Mouse (Mus musculus) small intestine, adult 2 months (tissue): ENCODE measurements around the gene Itm2b. TPM values are rescaled to one million over a fixed set of nuclear protein-coding genes. Genes with fewer than 3 reads are reported as not detected.

Source experiments
- H3K27ac ChIP-seq: fragments of 200-500 bp; 2 replicates; pipeline ENCODE4 v1.5.1; 2012; ENCODE audit warnings: low read depth, low read length, control low read depth, inconsistent platforms; ENCODE audit not compliant: insufficient read depth
- H3K27me3 ChIP-seq: fragments of 200-500 bp; 2 replicates; pipeline ENCODE4 v1.6.1; 2012; ENCODE audit warnings: mild to moderate bottlenecking, moderate library complexity, low read length, inconsistent platforms; ENCODE audit not compliant: control insufficient read depth, insufficient read depth
- H3K36me3 ChIP-seq: fragments of 200-500 bp; 2 replicates; pipeline ENCODE4 v1.6.1; 2012; ENCODE audit warnings: mild to moderate bottlenecking, low read length, control low read depth, inconsistent platforms; ENCODE audit not compliant: control insufficient read depth, insufficient read depth
- H3K4me1 ChIP-seq: fragments of 200-500 bp; 2 replicates; pipeline ENCODE4 v1.6.1; 2012; ENCODE audit warnings: low read length, inconsistent platforms, mixed read lengths; ENCODE audit not compliant: control insufficient read depth, insufficient read depth, insufficient read length
- H3K4me3 ChIP-seq: fragments of 200-500 bp; 2 replicates; pipeline ENCODE4 v1.5.1; 2012; ENCODE audit warnings: low read depth, mild to moderate bottlenecking, control low read depth, inconsistent platforms, low read length, moderate library complexity
- CTCF ChIP-seq: fragments of 200-500 bp; IDR thresholded peaks from 2 replicates; pipeline ENCODE4 v1.5.1; 2012; ENCODE audit warnings: low read depth, mild to moderate bottlenecking, control low read depth, inconsistent platforms, low read length, moderate library complexity, mixed read lengths; ENCODE audit not compliant: insufficient replicate concordance, insufficient read length; ENCODE audit errors: extremely low read depth
- POLR2A ChIP-seq: fragments of 200-500 bp; IDR thresholded peaks from 2 replicates; pipeline ENCODE4 v1.6.1; 2012; ENCODE audit warnings: low read depth, mild to moderate bottlenecking, control low read depth, inconsistent platforms, low read length, moderate library complexity
- WGBS: fragments of 180-500 bp; shearing (Covaris S2); methylation state at CpG from one replicate; pipeline ENCODE4 v1.1.7; 2018; 5-methylcytosine and 5-hydroxymethylcytosine counted together
- polyA plus RNA-seq: library from polyadenylated mRNA; depleted of rRNA; stranded (reverse); fragments of >200 nt; gene quantifications from 2 replicates; pipeline ENCODE4 v1.2.3, GENCODE M21; 2012

Itm2b gene
- polyA plus RNA-seq, 1 experiment, result 990 TPM

DNA sequence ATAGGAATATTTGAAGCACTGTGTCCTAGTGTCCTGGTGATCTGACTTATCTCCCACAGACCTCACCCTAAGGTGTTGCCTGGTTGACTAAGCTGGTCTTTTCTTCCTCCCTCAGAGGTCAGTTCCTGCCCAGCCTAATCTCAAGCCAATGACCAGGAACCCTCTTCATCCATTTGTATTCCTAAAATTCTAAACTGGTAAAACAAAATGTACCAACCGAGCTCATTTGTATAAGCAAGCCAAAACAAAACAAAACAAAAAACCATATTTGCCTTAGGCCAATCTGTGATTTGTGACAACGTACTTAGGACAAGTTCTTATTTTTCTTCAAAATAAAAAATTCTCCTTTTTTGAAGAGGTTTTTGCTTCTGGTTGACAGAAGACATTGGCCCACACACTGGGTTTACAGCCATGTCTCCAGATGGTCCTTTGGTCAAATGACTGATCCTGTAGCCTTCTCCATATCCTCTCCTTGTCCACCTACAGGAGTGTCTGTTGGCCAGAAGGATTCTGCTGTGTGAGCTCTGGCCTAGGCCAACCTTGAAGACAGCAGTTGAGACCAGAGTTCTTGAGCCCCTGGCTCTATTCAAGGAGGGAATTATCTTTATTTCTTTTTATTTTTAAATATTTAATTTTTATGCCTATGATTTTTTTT, 758 bp upstream of the Itm2b start:
- no peak for TF ChIP-seq POLR2A
- no peak for TF ChIP-seq CTCF
- H3K4me1 ChIP-seq, result peaks cover 19% of the 10 kb centered on the region
- peaks cover 17% of the 10 kb centered on the region for H3K36me3 ChIP-seq
- H3K4me3 ChIP-seq, result no peak overlapping the region
- no peaks in the 10 kb centered on the region for H3K27me3 ChIP-seq
- H3K27ac ChIP-seq, result peak overlapping the region; percentile 94
- WGBS, result 74% methylated on average over 2 of the region's 2 CpGs

DNA sequence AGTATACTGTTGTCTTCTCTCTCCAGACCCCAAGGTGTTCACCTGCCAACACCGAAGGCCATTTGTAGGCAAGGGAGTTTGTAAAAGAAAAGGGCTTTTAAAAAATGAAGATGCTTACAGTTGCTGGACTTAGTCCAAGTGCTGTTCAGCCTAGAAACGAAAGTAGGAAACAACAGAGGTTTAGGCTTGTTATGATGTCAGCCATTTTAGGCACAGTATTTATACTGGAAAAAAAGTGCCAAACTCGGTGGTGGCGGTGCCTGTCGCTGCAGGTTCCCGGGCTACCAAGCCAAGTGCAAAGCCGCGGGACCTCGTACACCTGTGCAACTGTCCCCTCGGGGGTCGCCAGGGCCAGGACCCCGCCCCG, 560 bp downstream of the Itm2b start:
- no peaks in the 10 kb centered on the region for H3K27me3 ChIP-seq
- H3K4me3 ChIP-seq, result peak overlapping the region; percentile 84
- peaks cover 19% of the 10 kb centered on the region for H3K4me1 ChIP-seq
- peak overlapping the region; percentile 98 for H3K27ac ChIP-seq
- WGBS, result 2% methylated on average over 13 of the region's 13 CpGs
- peaks cover 25% of the 10 kb centered on the region for H3K36me3 ChIP-seq
- TF ChIP-seq POLR2A (no peak), CTCF (no peak)

DNA sequence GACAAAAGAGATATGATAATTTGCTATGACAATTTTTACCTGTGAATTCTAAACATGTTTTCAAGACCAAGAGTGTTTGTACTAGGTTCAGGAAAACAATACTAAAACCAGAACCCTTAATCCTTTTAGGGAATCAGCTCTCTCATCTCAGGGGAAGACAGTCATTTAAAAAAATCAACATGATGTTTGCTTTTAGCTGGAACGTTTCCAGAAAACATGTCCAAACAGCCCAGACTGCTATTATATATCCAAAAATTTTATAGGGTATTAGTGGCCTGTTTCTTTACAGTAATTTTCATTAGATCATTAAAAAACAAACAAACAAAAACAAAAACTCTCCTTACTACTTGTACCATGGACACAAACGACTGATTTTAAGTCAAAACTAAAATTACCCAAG, 1.3 kb downstream of the Itm2b start:
- H3K36me3 ChIP-seq, result peaks cover 31% of the 10 kb centered on the region
- peaks cover 18% of the 10 kb centered on the region for H3K4me1 ChIP-seq
- no peak overlapping the region for H3K4me3 ChIP-seq
- no peak overlapping the region for H3K27ac ChIP-seq
- no peak for TF ChIP-seq CTCF
- no peak for TF ChIP-seq POLR2A
- H3K27me3 ChIP-seq, result no peaks in the 10 kb centered on the region
- 0% methylated on average over 2 of the region's 2 CpGs for WGBS

DNA sequence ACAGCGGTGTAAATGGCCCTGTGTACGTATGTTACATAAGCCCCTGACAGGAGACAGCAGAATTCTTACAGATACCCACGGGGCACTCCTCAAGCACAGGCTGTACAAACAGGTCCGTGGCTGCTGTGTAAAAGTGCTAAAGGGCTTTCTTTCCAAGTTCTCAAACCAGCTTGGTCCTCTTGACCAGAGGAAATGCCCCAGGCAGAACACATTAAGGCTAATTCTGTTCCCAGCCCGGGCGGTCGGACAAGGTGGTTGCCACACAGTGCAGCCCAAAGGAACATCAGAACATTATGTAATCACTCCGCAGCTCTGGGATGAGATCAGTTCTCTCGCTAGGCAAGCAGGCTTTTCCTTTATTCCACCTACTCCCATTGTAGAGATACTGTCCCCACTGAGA, 2.4 kb downstream of the Itm2b start:
- Histone ChIP-seq H3K27me3 (no peaks in the 10 kb centered on the region), H3K27ac (peak overlapping the region; percentile 47), H3K4me3 (peak overlapping the region; percentile 55), H3K36me3 (peaks cover 37% of the 10 kb centered on the region), H3K4me1 (peaks cover 12% of the 10 kb centered on the region)
- 42% methylated on average over 9 of the region's 9 CpGs for WGBS
- 0 out of 2 replicates have a peak, but pooled peaks have one; percentile 25 for TF ChIP-seq POLR2A
- no peak for TF ChIP-seq CTCF

DNA sequence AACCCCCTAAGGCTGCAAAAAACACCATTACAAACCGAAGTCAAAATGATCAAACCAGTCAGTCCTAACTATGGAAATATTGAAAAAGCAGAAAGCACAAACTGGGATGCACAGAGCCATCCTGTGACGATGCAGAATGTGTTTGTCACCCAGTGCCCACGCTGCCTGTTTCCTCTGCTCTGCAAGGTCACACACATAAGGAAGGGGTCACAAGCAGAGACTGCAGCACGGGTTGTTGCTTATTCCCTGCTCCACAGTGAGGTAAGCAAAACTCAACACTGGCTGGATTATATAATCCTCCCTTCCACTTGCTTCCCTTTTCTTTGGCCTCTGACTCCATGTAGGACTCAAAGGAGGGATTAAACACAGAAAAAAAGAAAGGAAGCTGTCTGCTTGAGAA, 3.5 kb downstream of the Itm2b start:
- no peak overlapping the region for H3K27ac ChIP-seq
- peaks cover 10% of the 10 kb centered on the region for H3K4me1 ChIP-seq
- 0 out of 2 replicates have a peak overlapping the region, but pooled peaks have one; percentile 2 for H3K4me3 ChIP-seq
- TF ChIP-seq POLR2A, result no peak
- no peak for TF ChIP-seq CTCF
- H3K36me3 ChIP-seq, result peaks cover 40% of the 10 kb centered on the region
- WGBS, result 64% methylated on average over 4 of the region's 4 CpGs
- H3K27me3 ChIP-seq, result no peaks in the 10 kb centered on the region

DNA sequence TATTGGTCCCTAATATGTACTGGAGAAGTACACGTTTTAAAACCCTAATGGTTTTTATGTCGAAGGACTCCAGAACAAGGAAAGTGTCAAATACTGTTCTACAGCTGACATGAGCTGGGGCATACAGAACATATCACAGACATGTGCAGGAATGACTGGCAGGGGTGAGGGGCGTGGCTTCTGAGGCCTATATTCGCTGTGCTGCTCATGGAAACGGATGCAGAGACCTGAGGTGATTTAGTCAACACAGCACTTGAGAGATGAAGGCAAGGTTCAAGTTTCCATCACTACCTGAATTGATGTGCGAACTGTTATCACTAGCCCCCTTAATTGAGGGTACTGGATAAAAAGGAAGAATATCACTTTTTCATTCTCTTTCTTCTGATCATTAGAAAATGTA, 7.3 kb downstream of the Itm2b start:
- TF ChIP-seq POLR2A (no peak), CTCF (no peak)
- H3K27me3 ChIP-seq, result no peaks in the 10 kb centered on the region
- no peak overlapping the region for H3K27ac ChIP-seq
- WGBS, result 78% methylated on average over 6 of the region's 6 CpGs
- peaks cover 25% of the 10 kb centered on the region for H3K4me1 ChIP-seq
- no peak overlapping the region for H3K4me3 ChIP-seq
- peaks cover 42% of the 10 kb centered on the region for H3K36me3 ChIP-seq

DNA sequence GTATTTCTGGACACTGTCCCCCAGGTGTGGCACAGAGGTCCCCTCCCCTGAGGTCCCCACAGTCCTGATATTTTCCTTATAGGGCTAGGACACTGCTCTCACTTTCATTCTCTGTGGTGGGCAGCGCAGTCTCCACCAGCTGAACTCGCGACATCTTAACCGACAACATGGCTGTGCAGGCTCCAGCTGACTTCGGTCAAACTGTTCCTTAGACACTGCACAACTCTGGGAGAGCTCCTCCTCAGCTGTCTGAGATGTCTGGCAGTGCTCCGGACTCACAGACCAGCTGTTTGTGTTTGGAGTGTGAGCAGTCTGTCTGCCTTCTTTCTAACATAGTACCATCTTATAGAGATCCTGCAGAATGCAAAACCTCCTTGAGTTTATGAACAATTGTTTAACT, 8.2 kb downstream of the Itm2b start:
- Histone ChIP-seq H3K36me3 (peaks cover 41% of the 10 kb centered on the region), H3K27me3 (no peaks in the 10 kb centered on the region), H3K27ac (0 out of 2 replicates have a peak overlapping the region, but pooled peaks have one; percentile 25), H3K4me3 (no peak overlapping the region), H3K4me1 (peaks cover 25% of the 10 kb centered on the region)
- WGBS, result 62% methylated on average over 6 of the region's 6 CpGs
- TF ChIP-seq CTCF, result no peak
- TF ChIP-seq POLR2A, result no peak
